Mouse (Mus musculus) forebrain, postnatal 0 days (tissue): ENCODE data around the gene Nf1. TPM values are rescaled to one million over a fixed set of nuclear protein-coding genes. Genes with fewer than 3 reads are reported as not detected.
A peak's percentile ranks its signal among the peaks of the same experiment; 100 is the strongest.

Source experiments
- ATAC-seq: fragments of 200-750 bp; cut with Nextera tagmentation; 2 replicates; pipeline ENCODE4 v1.8.0; 2017; ENCODE audit warnings: mild to moderate bottlenecking, moderate library complexity
- DNase-seq: peaks from one replicate; pipeline ENCODE4 v3.0.0-alpha.2; 2015
- H3K27ac ChIP-seq: fragments of 300-500 bp; sonication (generic); 2 replicates; pipeline ENCODE4 v1.5.1; 2014; ENCODE audit warnings: low read depth, mild to moderate bottlenecking, antibody characterized with exemption, low read length, moderate library complexity, mixed read lengths
- H3K27me3 ChIP-seq: fragments of 300-500 bp; sonication (generic); 2 replicates; pipeline ENCODE4 v1.6.1; 2014; ENCODE audit warnings: mild to moderate bottlenecking, low read length, mixed read lengths; ENCODE audit not compliant: insufficient read depth
- H3K36me3 ChIP-seq: fragments of 300-500 bp; sonication (generic); 2 replicates; pipeline ENCODE4 v1.6.1; 2014; ENCODE audit warnings: mild to moderate bottlenecking, moderate library complexity; ENCODE audit not compliant: insufficient read depth
- H3K4me1 ChIP-seq: fragments of 300-500 bp; sonication (generic); 2 replicates; pipeline ENCODE4 v1.6.1; 2014; ENCODE audit warnings: antibody characterized with exemption; ENCODE audit not compliant: insufficient read depth
- H3K4me2 ChIP-seq: fragments of 300-500 bp; sonication (generic); 2 replicates; pipeline ENCODE4 v1.6.1; 2014; ENCODE audit warnings: low read depth, mild to moderate bottlenecking, moderate library complexity
- H3K4me3 ChIP-seq: fragments of 300-500 bp; sonication (generic); 2 replicates; pipeline ENCODE4 v1.5.1; 2014; ENCODE audit warnings: low read depth, low read length, mixed read lengths
- H3K9ac ChIP-seq: fragments of 300-500 bp; sonication (generic); 2 replicates; pipeline ENCODE4 v1.6.1; 2014; ENCODE audit warnings: mild to moderate bottlenecking
- H3K9me3 ChIP-seq: fragments of 300-500 bp; sonication (generic); 2 replicates; pipeline ENCODE4 v1.6.1; 2016; ENCODE audit warnings: low read length
- CTCF ChIP-seq: sonication (generic); IDR thresholded peaks from 2 replicates; pipeline ENCODE4 v1.5.1; 2016; ENCODE audit warnings: antibody characterized with exemption, control low read depth, low read depth
- WGBS: fragments of 180-500 bp; shearing (Covaris S2); extraction: QIAGEN DNeasy Blood & Tissue Kit; methylation state at CpG from one replicate; pipeline ENCODE4 v1.1.7; 2014; 5-methylcytosine and 5-hydroxymethylcytosine counted together
- polyA plus RNA-seq: library from polyadenylated mRNA; unstranded; fragments of >200 nt; fragmentation: Nextera tagmentation; extraction: Ambion mirVana; gene quantifications from 2 replicates; pipeline ENCODE4 v1.2.1, GENCODE M21; 2015
- total RNA-seq: library from RNA; depleted of rRNA; stranded (reverse); fragments of >200 nt; gene quantifications from 2 replicates; pipeline ENCODE4 v1.2.3, GENCODE M21; 2014

Nf1 gene
- total and polyA plus RNA-seq, 2 experiments from 2014 or later, result 5.5 to 72.6 TPM

- H3K9me3 ChIP-seq, result no peaks in the 10 kb centered on the region
- H3K27me3 ChIP-seq, result no peaks in the 10 kb centered on the region
- no peak overlapping the region for H3K4me2 ChIP-seq
- DNase-seq (no peak), ATAC-seq (peak; percentile 18; the same call in 1 of the 2 replicates)
- 91% methylated on average over 1 of the region's 1 CpGs for WGBS
- TF ChIP-seq CTCF, result no peak
- no peaks in the 10 kb centered on the region for H3K4me1 ChIP-seq
- no peak overlapping the region for H3K9ac ChIP-seq
- H3K4me3 ChIP-seq, result no peak overlapping the region
- H3K36me3 ChIP-seq, result no peaks in the 10 kb centered on the region
- H3K27ac ChIP-seq, result no peak overlapping the region
These were observed 17.9 kb downstream of the Nf1 start for GRCm38 (mm10) chr11:79357397-79357796.

GRCm38 (mm10) chr11:79364956-79365355 is 25.5 kb downstream of the Nf1 start:
- H3K4me1 ChIP-seq, result no peaks in the 10 kb centered on the region
- ATAC-seq (no peak), DNase-seq (no peak)
- H3K36me3 ChIP-seq, result no peaks in the 10 kb centered on the region
- WGBS, result 91% methylated on average over 3 of the region's 3 CpGs
- H3K4me2 ChIP-seq, result no peak overlapping the region
- no peak overlapping the region for H3K27ac ChIP-seq
- no peak overlapping the region for H3K4me3 ChIP-seq
- no peak overlapping the region for H3K9ac ChIP-seq
- no peaks in the 10 kb centered on the region for H3K9me3 ChIP-seq
- no peaks in the 10 kb centered on the region for H3K27me3 ChIP-seq
- TF ChIP-seq CTCF, result no peak

GRCm38 (mm10) chr11:79366284-79366683 is 26.8 kb downstream of the Nf1 start:
- no peak overlapping the region for H3K4me3 ChIP-seq
- H3K9me3 ChIP-seq, result no peaks in the 10 kb centered on the region
- H3K27me3 ChIP-seq, result no peaks in the 10 kb centered on the region
- H3K36me3 ChIP-seq, result no peaks in the 10 kb centered on the region
- TF ChIP-seq CTCF, result no peak
- 55% methylated on average over 8 of the region's 8 CpGs for WGBS
- no peak overlapping the region for H3K27ac ChIP-seq
- H3K4me1 ChIP-seq, result no peaks in the 10 kb centered on the region
- no peak overlapping the region for H3K9ac ChIP-seq
- DNase-seq, result no peak
- H3K4me2 ChIP-seq, result no peak overlapping the region
- ATAC-seq, result no peak

GRCm38 (mm10) chr11:79373031-79373430 is 33.5 kb downstream of the Nf1 start:
- ATAC-seq (no peak), DNase-seq (no peak)
- Histone ChIP-seq H3K9ac (no peak overlapping the region), H3K27ac (no peak overlapping the region), H3K4me3 (no peak overlapping the region), H3K27me3 (no peaks in the 10 kb centered on the region), H3K36me3 (no peaks in the 10 kb centered on the region), H3K9me3 (no peaks in the 10 kb centered on the region), H3K4me1 (no peaks in the 10 kb centered on the region), H3K4me2 (no peak overlapping the region)
- TF ChIP-seq CTCF, result no peak
- 94% methylated on average over 4 of the region's 4 CpGs for WGBS

- WGBS, result 59% methylated on average over 3 of the region's 3 CpGs
- ATAC-seq, result peak; percentile 42; the same call in 1 of the 2 replicates
- peak; percentile 89 for DNase-seq
- Histone ChIP-seq H3K27ac (no peak overlapping the region), H3K9me3 (no peaks in the 10 kb centered on the region), H3K4me2 (no peak overlapping the region), H3K36me3 (peaks cover 4% of the 10 kb centered on the region), H3K9ac (no peak overlapping the region), H3K4me3 (no peak overlapping the region), H3K27me3 (no peaks in the 10 kb centered on the region), H3K4me1 (no peaks in the 10 kb centered on the region)
- peak; percentile 96 for TF ChIP-seq CTCF
These were observed 58.8 kb downstream of the Nf1 start for GRCm38 (mm10) chr11:79398336-79398735.

GRCm38 (mm10) chr11:79403625-79404319 is 64.3 kb downstream of the Nf1 start:
- Histone ChIP-seq H3K27ac (no peak overlapping the region), H3K36me3 (peaks cover 4% of the 10 kb centered on the region), H3K4me1 (no peaks in the 10 kb centered on the region), H3K4me3 (no peak overlapping the region), H3K27me3 (no peaks in the 10 kb centered on the region), H3K4me2 (no peak overlapping the region), H3K9me3 (no peaks in the 10 kb centered on the region), H3K9ac (no peak overlapping the region)
- 95% methylated on average over 6 of the region's 6 CpGs for WGBS
- no peak for ATAC-seq
- TF ChIP-seq CTCF, result no peak
- DNase-seq, result no peak

- WGBS, result 85% methylated on average over 7 of the region's 7 CpGs
- no peak for ATAC-seq
These were observed 74.4 kb downstream of the Nf1 start for GRCm38 (mm10) chr11:79413761-79414513.

More at GRCm38 (mm10) chr11:79413761-79414513, 74.4 kb downstream of the Nf1 start:
- TF ChIP-seq CTCF, result no peak
- DNase-seq, result no peak
- Histone ChIP-seq H3K36me3 (peaks cover 7% of the 10 kb centered on the region), H3K27ac (no peak overlapping the region), H3K4me2 (no peak overlapping the region), H3K9me3 (no peaks in the 10 kb centered on the region), H3K4me1 (no peaks in the 10 kb centered on the region), H3K27me3 (no peaks in the 10 kb centered on the region), H3K9ac (no peak overlapping the region), H3K4me3 (no peak overlapping the region)
